Mouse (Mus musculus) activated CD4-positive, CD25-positive, alpha-beta regulatory T cell, adult 9 weeks (primary cell): Measurements from ENCODE around the gene Eif2a. TPM values are rescaled to one million over a fixed set of nuclear protein-coding genes. Genes with fewer than 3 reads are reported as not detected.

Experiments used
- polyA plus RNA-seq: library from polyadenylated mRNA; unstranded; fragments of 100-300 nt; shearing (Covaris generic); gene quantifications from one replicate; pipeline ENCODE4 v1.2.1, GENCODE M21; 2017

Eif2a gene
- polyA plus RNA-seq = 35.7 TPM

DNA sequence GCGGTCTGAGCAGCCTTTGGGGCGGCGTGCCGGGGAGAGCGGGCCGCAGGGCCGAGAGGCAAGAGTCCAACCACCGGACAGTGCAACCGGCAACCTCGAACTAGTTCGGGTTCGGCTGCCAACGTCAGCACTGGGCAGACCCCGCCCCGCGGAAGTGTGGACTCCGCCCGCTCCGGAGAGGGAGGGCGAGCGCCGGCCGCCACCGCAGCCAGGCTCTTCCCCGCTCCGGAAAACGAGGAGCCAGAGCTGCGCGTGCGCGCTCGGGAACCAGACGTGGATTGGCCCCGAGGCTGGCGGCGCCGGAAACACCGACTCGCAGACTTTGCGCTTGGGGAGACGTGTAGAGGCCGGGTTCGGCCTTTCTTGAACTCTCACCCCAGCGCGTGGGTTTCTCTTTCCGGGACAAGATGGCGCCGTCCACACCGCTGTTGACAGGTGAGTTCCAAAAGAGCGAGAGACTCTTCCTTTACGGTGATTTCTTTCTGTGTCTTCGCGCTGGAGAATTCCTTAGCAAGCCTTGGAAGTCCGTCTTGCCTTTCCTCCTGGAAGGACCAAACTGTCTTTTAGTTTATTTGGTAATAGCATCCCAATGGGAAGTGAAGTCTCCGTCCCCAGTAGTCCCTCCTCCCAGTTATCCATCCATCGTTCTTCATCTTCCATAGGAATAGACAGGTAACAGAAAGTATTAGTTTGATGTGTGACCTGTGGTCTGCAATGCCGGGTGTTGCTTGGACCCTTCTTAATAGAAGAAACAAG is at the start of gene Eif2a, which contains the start of gene Serp1:
Gene Eif2a (plus strand): TSS at position 170 of the 756 bp plus-strand sequence.
Gene Serp1 (minus strand): TSS at position 241 of the 756 bp plus-strand sequence.

DNA sequence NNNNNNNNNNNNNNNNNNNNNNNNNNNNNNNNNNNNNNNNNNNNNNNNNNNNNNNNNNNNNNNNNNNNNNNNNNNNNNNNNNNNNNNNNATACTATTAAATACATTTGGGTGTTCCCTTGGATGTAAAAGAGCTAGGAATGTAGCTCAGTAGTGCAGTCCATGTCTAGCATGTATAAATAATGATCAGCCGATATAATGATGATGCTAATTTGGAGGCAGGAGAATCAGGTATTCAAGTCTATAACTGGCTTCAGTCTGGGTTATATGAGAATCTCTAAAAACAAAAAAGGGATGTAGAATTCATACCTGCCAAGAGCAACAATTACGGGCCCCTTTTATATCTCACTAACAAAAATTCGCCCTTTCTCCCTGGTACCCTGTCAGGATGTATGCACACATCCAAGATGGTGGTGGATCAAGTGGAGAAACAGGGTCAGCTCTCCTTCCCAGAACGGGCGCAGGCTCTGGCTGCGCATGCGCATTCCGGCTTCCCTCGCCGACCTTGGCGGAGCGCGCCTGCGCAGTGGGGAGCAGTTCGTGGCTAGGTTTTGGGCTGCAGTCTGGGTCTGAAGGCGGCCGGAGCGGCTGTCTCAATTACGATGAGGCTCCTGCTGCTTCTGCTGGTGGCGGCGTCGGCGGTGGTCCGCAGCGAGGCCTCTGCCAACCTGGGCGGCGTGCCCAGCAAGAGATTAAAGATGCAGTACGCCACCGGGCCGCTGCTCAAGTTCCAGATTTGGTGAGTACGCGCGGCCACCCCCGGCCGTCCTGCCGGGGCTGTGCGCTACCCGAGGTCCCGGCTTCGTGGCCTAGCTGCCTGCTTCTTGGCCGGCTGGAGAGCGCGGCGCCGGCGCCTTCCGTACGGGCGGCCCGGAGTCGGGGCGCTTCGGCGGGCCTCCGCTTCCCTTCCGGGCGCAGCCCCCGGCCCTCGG is 50.8 kb downstream of the Eif2a start, which contains the start of gene Selenot:
Gene Selenot (plus strand): TSS at position 500 of the 930 bp plus-strand sequence.

Other genes with a start within 250 kb of the Eif2a start
- gene Tsc22d2, start 111.1 kb upstream of the Eif2a start, polyA plus RNA-seq = 2.9 TPM
- 88.7 TPM for gene Serp1, start 71 bp downstream of the Eif2a start, polyA plus RNA-seq
- gene Selenot, start 50.8 kb downstream of the Eif2a start, polyA plus RNA-seq = 33.3 TPM
- gene Erich6, start 111.4 kb downstream of the Eif2a start, polyA plus RNA-seq = not detected
- 0.76 TPM for gene Siah2, start 166.6 kb downstream of the Eif2a start, polyA plus RNA-seq